Mouse (Mus musculus): ENCODE measurements around the gene Olfr480.

Gene Olfr480

DNA sequence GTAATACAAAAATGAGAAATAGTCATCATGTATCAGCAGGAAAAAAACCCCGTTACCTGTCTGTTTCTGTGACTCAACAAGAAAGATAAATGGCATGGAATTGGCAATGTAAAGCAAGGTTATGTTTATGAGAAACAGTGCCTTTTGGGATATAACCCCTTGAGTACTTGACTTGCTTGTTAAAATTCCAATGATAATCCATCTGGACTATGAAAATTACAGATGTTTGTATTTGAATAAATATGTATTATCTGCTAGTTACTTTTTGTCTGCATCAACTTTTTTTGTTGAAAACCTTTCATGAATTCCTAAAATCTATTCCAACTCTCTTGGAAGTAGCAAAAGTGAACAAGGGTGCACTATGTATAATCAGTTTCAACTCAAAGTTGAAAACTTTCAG, at the start of gene Olfr480:
Gene Olfr480, minus strand, starts transcription at position 101 of the 400 bp plus-strand sequence.
- DNase-seq (ENCODE audit: low spot score in 2 of 2), result no peak

DNA sequence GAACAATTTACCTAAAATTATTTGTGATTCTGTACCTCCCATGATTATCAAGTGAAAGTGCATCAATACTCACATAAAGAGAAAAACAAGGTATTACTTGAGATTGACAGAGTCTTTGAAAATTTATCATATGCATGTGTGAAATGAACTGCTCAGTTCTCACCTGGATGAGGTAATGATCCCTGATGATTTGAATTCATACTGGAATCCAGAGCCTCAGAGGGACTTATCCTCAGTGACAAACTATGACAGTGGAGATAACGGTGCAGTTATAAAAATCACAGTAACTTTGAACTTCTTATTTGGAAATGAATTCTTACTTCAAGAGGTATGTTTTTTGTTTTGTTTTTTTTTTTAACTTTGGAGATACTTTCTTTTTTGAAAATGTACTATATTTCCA, 33.4 kb upstream of the Olfr480 start, which contains the start of gene Olfr483:
Gene Olfr483, plus strand, starts transcription at position 301 of the 400 bp plus-strand sequence.
- no peak for DNase-seq (ENCODE audit: low spot score in 2 of 2)

DNA sequence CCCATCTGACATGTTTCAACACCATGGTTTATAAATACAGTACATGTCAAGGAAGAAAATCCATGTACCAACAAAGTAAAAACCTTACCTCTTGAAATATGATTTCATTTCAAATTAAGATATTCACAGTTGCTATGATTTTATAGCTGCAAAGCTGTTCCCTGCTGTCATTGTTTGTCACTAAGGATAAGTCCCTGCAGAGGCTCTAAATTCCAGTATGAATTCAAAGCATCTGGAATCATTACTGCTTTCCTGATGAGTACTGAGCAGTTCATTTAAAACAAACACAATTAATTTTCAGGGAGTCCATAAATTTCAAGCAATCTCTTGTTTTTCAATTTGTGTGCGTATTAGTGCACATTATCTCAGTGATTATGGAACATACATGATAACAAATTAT, 30.3 kb upstream of the Olfr480 start, which contains the start of gene Olfr482:
Gene Olfr482, minus strand, starts transcription at position 101 of the 400 bp plus-strand sequence.
- no peak for DNase-seq (ENCODE audit: low spot score in 2 of 2)

DNA sequence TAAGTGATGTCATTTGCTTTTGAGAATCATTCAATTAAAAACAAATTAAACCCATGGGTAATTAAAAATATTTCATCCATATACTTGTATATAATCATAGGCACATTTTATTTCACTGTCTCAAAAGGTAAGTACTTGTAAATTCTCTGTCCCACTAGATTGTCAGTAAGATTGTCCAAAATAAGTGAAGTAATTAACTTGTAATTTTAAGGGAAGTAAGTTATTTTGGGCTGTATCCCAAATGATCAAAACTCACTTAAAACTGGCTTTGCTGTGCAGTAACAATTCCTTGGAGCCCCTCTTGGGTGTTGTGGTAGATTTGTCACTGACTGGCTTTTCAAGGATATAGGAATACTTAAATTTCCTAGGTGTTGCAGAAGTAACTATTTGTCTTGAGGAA, 12.4 kb upstream of the Olfr480 start, which contains the start of gene Olfr481:
Gene Olfr481, plus strand, starts transcription at position 301 of the 400 bp plus-strand sequence.
- DNase-seq (ENCODE audit: low spot score in 2 of 2), result no peak

DNA sequence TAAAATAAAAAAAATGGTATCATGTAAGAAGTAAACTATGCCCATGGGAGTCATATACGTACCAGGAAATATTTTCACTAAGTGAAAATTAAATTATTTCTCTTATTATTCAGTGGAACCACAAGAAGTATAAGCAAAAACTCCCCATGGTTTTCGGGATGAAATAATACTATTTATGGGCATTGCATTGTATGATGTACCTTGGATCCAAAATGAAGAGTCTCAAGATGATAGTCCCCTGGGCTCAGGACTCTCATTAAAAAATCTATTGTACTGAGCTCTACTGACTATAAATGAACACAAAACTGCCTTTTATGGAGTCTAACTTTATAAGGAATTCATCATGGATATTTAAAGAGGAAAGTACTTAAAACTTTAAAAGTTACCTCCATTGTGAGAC, 16.8 kb downstream of the Olfr480 start, which contains the start of gene Olfr479:
Gene Olfr479, plus strand, starts transcription at position 301 of the 400 bp plus-strand sequence.
- no peak for DNase-seq (ENCODE audit: low spot score in 2 of 2)

DNA sequence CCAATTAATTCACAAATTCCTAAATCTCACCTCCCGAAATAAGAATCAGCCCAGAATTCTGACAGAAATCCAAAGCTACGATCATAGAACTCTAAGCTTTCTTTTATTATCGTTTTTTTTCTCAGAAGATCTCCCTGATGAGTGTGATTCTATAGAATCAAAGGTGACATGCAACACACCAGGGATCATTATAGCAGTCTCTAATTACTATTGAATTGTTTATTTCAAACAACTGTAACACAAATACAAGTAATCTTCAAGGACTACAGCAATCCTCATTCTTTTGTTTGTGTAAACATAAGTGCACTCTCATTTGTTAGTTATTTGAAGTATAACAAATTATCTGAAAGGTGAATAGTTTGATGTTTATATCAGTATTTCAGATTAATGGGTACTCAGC, 33.3 kb downstream of the Olfr480 start, which contains the start of gene Olfr478:
Gene Olfr478, minus strand, starts transcription at position 101 of the 400 bp plus-strand sequence.
- DNase-seq (ENCODE audit: low spot score in 2 of 2), result no peak

Data from frontal cortex, postnatal 25 days (tissue).